Mouse (Mus musculus): ENCODE data around the gene D130052B06Rik.

Gene D130052B06Rik

DNA sequence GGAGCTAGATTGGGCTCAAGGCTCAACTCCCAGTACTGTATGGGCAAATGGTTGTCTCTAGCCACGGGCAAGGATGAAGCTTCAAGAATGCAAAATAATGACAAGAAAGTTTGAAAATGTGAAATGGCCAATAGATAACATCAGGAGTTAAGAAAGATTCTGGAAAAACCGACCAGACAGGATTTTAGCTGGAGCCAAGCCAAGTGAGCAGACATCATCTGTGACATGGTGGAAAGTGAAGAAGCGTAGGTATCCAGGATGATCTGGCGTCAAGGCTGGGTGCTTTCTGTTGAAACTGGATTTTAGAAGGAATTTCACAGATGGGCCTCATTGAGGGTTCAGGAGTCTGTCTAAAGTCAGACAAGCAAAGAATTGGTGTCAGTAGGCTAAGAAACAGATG lies at the start of gene D130052B06Rik:
Gene D130052B06Rik (plus strand): TSS at position 317 of the 400 bp plus-strand sequence.
- DNase-seq (ENCODE audit: low spot score): no peak

DNA sequence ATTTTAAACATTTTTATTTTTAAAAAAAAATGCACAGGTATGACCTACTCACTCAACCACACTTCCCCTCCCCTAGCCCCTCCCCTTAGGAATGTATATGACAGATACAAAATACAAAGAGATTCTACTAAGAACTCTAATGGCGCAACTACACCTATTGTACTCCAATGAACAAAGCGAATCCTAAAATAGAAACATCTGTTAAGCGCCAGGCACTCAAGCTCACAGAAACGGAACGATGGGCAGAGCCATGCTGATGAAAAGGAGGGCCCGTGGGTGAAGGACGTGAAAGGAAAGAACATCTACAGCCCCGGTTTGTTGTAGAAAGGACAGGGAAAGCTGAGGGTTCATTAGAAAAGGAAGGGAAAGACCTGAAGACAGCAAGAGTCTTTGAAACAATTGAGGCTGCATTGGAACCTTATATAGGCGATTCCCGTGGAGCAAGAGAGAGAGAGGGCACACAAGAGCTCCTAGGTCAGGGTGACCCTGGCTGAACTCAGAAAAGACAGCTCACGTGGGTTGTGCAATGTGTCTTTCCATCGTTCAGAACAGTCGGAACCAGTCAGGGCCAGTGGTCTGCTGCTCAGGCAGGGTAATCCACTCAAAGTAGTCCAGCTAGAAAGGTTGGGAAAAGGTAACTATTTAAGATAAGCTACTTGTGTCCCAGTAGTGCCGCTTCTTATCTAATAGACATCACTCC lies 48.1 kb upstream of the D130052B06Rik start:
- DNase-seq (ENCODE audit: low spot score): no peak

DNA sequence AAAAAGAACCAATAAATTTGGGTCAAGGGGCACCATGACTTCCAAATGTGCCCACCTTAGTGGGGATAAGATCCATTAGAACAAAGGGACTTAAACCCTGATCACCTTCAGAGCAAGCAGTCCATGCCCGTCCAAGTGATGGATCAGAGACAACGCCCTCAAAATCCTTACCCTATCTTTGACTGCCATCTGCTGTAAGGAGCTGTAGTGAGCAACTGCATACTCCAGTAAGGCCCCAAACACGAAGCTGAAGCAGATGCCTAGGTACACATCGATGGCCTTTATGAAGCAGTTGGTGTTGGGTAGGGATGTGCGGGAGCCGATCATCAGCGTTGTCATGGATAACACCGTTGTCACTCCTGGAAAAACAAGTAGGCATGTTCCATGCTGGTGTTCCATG lies 45.0 kb upstream of the D130052B06Rik start:
- no peak for DNase-seq (ENCODE audit: low spot score)

DNA sequence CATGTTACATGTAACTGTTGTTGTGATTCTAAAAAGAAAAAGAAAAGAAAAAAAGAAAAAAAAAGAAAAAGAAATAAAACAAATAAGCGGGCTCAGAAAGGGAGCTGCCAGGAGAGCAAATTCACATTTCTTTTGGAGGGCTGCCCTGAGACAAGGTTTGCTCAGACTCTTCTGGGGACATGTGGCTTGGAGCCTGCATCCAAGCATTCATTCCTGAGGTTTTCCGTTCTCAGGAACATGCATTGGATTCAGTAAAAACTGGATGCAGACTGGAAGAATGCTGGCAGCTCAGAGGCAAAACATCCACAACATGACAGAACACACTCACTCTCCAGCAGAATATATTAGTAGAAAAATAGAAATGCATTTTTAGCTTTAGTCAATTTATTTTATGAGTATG lies 35.2 kb upstream of the D130052B06Rik start:
- DNase-seq (ENCODE audit: low spot score): no peak

DNA sequence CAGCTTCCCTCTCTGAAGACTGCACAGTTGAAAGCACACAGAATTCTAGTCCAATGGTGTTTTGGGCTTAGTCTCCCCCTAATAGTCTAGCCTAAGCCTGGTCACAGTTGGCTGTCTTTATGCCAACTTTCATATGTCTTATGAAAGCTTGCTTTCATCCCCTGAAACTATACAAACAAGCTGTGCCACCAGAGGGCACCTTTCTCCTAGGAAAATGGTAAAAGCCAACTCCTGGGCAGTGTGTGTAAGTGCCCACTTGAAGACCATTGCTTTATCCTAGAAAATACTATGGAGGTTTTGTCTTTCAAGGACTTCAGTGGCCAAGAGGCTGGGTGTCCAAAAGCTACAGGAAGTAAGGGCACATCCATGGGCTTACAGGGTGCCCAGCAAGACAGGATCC lies 28.7 kb upstream of the D130052B06Rik start:
- DNase-seq (ENCODE audit: low spot score): no peak

DNA sequence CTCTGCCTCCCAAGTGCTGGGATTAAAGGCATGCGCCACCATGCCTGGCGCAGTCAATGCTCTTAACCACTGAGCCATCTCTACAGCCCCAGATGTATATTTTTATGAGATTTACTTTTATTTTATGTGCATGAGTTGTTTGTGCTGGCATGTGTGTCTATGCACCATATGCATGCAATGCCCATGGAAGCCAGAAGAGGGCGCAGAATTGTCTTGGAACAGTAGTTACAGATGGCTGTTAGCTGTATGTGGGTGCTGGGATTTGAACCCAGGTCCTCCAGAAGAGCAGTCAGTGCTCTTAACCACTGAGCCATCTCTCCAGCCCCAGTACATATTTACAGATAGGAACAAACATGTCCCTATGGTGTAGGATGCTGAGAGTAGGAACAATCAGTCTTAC lies 24.2 kb upstream of the D130052B06Rik start:
- no peak for DNase-seq (ENCODE audit: low spot score)

DNA sequence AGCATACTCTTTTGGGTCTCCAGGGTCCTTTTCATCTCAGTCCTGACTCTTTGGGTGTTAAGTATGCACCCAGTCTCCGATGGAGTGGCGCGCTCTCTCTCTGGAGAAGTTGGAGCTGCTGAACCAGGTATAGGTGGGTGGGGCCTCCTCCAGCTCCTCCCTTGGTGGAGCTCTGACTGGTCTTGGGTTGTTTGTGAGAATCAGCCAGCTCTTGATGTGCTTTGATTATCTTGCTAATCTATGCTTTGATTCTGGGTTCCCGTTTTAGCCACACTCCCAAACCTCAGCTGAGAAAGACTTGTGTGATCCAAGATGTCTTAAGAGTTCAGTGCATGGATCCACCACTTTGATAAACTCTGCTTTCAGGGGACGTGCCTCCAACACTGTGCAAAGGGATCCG lies 20.2 kb upstream of the D130052B06Rik start, which contains the start of gene Gabrp:
Gene Gabrp (minus strand): TSS at position 101 of the 400 bp plus-strand sequence.
- no peak for DNase-seq (ENCODE audit: low spot score)

DNA sequence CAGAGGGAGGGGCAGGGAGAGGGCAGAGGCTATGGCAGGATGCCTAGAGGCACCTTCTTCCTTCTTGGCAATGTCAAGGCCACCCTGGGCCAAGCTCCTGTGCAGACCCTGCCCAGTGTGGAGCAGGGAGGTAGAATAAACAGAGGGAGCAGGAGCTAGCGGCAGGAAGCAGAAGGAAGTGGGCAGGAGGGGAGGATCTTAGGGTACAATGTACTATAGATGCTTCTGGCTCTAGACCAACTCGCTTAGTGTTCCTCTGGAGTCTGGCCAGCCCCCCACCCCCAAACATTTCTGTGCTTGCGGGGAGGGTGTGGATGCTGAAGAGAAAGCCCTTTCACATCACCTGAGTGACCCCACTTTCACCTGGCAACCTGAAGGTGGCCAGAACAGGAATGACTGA lies 19.5 kb upstream of the D130052B06Rik start:
- DNase-seq (ENCODE audit: low spot score): no peak

DNA sequence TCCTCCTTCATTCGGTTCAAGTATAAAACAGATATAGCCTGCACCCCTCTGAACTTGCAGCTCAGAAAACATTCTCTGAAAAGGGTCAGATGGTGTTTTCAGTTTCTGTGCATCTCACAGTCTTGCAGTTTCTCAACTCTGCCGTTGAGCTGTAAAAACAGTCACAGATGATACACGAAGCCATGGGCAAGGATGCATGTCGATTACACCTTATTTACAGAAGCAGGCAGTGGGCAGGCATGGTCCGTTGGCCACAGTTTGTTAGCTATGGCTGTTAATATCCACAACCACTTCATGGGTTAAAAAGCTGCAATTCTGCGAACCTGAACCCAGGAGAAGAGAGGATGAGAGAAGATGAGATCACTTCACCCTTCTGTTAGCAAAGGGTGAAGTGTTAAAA lies 12.5 kb upstream of the D130052B06Rik start:
- DNase-seq (ENCODE audit: low spot score): no peak

DNA sequence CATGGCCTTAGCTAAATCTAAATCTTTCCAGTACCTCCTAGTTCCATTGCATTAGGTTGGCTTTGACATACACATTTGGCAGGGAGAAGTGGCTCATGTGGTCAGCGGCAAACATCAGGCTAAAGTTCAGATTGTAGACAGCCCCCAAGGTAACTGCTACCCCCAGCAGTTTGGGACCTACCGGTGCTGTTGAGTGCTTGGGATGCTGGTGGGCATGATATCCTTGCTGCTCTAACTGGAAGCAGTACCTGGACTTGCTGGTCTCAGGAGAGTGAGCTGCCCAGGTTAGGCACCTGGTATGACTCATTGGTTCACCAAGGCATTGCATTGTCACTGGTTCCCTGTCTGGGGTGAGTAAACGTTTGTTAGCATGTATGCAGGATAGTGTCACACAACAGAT lies 8.3 kb upstream of the D130052B06Rik start:
- no peak for DNase-seq (ENCODE audit: low spot score)

DNA sequence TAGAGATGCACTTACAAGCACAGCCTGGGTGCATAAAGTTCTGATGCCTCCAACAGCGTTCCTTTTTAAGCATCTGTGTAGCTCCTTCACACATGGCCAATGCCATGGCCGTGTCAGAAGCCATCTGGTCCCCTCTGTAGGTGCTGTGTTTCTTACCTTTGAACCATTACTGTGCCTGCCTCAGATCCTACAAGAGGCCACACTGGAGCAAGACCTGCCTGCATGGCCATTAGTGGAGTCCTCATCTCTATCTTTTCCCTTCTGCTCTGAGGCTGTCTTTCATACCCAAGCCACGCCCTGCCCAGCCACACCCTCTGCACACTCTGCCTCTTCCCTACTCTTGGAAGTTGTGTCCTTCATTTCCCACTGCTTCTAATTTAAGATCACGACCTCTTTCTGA lies 6.3 kb upstream of the D130052B06Rik start:
- no peak for DNase-seq (ENCODE audit: low spot score)

DNA sequence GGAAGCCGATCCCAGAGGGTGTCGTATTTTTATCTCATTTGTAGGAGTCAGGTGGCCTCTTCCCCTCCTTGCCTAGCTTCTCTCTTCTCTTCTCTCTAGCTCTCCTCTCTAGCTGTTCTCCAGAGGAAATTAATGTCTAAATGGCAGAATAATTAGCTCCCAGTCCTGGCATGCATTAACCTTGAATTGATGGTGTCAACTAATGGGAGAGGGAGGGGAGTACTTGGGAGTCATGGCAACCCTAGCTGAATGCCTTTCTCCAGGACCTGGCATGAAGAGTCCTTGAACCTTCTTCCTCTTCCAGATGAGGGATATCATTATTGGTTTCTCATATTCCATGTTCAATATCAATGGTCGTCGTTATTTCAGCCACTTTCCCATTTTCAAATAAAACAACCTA lies 2.4 kb upstream of the D130052B06Rik start:
- DNase-seq (ENCODE audit: low spot score): no peak

DNA sequence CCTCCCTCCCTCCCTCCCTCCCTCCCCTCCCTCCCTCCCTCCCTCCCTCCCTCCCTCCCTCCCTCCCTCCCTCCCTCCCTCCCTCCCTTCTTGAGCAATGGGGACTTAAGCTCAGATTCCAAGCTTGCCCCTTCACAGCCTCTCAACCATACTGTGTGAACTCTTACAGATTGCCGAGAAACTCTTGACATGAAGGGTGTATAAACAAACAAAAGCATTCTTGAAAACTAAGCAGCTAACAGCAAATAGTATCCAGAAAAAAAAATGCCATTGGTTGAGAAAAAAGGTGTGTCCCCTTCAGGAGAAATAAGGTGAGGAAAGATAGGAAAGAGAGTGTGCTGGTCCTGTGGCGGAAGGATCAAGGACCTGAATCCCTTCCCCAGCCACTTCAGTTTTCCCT lies 4.1 kb downstream of the D130052B06Rik start:
- DNase-seq (ENCODE audit: low spot score): no peak

DNA sequence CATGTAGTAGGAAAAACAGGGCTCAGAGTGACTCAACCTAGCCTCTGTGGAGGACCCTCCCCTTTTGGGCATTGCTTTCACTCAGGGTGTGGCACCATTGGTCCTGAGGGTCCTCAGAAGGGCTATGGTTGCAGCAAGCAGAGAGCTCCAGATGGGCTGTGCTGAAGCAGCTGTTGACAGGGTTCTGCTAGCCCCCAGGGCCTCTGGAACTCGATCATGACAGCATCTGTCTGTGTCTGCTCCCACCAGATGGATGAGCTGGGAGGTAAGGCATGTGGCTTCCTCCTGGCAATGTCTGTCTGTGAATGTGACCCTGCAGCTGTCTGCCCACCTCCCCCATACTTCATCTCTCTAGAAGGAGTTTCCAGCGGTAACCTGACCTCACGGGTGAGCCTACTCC lies 8.7 kb downstream of the D130052B06Rik start:
- DNase-seq (ENCODE audit: low spot score): no peak

DNA sequence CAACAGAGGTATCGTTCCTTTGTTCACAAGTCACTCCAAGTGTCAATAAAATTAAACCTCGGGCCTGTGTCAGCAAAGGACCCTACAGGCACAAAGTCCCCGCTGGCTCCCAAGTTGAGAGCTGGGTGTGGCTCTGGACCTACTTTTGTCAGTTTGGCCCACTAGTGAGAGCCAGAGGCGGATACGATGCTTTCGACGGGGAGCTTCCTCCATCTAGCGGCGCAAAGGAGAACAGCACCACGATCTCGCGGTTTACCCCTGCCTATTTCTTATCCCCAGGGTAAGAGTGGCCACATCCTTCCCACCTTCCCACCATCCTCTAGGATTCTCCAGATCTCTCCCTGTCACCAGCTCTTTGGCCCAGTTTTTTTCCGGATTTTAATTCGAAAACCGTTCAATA lies 15.1 kb downstream of the D130052B06Rik start:
- peak; percentile 50 for DNase-seq (ENCODE audit: low spot score)

DNA sequence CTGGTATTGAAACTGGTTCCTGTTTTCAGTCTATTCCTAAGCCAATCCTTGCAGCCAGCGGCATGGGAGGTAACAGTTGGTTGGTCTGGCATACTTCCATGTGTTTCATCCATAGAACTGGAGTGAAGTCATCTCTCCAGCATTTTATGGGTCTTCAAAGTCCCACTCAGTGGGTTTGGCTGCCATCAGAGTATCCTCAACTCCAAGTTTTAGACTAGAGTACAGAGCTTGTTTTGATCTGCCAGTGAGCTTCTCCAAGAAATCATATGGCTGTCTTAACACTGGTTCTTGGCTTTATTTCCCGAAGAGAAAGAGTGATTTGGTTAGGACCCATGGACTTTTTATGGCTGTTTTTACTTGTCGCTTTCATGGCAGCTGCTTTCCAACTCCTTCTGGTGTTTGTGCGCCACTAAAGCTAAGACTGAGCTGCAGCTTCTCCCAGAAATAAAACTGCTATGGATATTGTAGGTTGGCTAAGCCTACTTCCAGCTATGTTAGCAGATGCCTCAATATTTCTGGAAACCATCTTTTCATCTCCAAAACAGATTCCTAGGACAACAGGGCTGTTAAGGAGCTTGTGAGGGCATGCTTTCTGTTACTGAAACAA lies 28.1 kb downstream of the D130052B06Rik start:
- DNase-seq (ENCODE audit: low spot score): no peak

DNA sequence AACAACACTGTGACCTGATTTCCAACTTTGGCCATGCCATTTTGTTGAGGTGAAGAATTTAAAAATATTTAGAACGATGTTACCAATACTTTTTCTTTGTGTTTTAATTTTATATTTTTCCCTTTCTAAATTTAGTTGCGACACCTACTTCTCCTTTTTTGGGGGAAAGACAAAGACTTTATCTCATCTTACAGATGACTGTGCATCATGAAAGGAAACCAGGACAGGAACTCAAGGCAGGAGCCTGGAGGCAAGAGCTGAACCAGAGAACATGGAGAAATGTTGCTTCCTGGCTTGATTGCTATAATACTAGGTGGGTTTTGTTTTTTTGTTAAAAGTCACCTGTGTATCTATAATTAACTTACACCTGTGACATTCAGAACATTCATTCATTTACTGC lies 38.0 kb downstream of the D130052B06Rik start:
- no peak for DNase-seq (ENCODE audit: low spot score)

DNA sequence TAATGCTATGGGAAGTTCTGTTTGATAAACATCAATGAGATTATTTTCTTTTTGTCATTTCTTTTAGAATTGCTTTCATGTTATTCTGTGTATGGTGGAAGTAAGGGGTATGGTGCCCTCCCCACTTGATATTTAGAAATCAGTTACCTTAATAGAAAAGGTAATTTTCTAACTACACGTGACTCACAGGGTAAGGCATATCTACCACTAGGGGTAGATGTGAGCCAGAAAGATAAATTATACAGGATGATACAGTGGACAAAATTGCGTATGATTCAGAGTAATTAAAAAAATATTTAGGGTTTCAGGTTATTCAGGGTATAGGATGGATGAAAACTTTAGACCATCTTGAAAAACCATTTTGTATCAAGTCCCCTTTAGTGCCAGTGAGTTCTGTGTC lies 50.3 kb downstream of the D130052B06Rik start:
- no peak for DNase-seq (ENCODE audit: low spot score)

DNA sequence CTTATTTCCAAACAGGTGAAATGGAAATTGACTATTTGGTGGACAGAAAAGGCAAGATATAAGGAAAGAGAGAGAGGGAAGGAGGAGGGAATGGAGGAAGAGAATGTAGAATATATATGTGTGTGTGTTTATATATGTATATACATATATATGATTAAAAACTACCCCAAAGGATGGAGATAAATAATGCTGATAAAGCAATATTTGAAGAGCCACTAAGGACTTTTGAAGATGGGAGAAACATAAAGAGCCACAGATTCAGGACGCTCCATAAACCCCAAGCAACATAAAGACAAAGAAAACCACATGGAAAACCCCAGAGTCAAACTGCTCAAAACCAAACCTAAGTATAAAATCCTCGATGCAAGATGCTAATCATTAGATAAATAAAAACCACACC lies 55.4 kb downstream of the D130052B06Rik start:
- no peak for DNase-seq (ENCODE audit: low spot score)

DNA sequence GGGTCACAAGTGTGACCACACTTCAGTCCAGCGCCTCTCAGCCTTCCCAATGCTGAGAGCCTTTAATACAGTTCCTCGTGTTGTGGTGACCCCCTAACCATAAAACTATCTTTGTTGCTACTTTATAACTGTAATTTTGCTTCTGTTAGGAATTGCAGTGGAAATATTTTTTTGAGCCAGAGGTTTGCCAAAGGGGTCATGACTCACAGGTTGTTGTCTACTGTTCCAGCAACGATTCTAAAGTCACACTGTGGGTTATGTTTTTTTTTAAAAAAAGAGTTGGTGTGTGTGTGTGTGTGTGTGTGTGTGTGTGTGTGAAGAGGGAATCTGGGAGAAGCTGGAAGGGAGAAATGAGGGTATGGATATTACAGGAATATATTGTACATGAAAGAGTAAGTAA lies 56.1 kb downstream of the D130052B06Rik start:
- DNase-seq (ENCODE audit: low spot score): no peak

DNA sequence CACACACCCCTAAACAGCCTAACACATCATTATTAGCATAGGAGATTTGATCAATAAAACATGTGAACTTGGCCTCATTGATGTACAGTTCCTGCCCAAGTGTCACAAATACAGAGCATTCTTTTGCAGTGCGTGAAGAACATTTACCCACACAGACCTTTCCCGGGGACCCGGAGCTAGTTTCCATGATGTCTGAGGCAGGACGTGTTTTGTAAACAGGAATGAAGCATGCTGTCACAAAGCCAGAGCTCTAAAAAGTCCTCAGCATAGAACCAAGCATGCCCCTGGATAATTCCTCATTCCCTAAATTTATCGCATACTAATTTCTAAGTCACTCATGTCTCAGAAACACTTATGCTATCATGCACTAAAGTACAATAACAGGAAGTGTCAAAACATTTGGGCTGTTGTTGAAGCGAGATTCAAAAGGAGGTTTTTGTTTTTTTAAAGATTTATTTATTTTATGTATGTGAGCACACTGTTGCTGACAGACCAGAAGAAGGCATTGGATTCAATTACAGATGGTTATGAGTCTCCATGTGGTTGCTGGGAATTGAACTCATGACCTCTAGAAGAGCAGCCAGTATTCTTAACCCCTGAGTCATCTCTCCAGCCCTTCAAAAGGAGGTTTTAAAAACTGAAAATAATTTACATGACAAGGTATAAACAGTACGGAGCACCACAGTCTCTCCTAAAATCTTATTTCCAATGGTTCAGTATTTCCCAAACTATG lies 56.9 kb downstream of the D130052B06Rik start:
- DNase-seq (ENCODE audit: low spot score): peak; percentile 5

DNA sequence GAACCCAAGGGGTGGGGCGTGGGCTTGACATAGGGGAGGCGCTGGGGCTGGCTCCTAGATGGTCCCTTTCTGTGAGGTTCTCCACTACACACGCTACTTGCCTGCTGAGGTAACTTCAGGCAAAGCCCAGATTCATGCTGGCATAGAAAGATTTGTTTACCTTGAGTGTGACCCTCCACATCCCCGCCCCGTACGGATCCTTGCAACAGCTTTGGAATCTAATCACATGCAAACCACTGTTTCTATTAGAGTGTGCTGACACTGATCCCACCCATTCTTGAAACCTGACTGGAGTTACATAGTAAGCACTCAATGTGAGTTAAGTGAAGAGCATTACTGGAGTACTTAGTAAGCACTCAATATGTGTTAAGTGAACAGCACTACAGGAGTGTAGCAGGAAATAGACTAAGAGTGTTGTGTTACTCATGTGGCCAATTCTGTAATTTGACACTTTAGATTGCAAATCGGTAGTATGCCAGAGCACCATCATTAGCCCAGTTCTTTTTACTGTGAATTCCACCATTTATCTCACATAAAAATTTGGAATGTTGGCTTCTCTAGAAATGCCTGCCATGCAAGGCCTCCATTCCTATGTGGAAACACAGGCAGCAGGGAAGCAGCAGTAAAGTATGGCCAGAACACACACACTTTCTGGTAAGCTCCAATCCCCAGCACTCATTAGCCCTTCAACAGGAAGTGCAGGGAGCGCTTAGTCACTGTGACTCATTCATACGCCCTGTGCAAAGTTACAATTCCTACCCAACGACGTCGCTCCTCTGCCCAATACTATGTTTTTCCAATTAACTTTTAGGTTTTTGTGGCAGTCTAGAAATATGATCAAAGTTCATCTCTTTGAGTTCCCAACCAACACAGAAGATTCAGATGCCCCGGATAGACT lies 61.2 kb downstream of the D130052B06Rik start:
- DNase-seq (ENCODE audit: low spot score): peak; percentile 5
